Mouse (Mus musculus) right cerebral cortex, postnatal 14 days (tissue): Measurements from ENCODE around the gene Traf1.

Source experiments
- DNase-seq: peaks from one replicate; pipeline ENCODE4 v3.0.0; 2022

The Traf1 gene

DNA sequence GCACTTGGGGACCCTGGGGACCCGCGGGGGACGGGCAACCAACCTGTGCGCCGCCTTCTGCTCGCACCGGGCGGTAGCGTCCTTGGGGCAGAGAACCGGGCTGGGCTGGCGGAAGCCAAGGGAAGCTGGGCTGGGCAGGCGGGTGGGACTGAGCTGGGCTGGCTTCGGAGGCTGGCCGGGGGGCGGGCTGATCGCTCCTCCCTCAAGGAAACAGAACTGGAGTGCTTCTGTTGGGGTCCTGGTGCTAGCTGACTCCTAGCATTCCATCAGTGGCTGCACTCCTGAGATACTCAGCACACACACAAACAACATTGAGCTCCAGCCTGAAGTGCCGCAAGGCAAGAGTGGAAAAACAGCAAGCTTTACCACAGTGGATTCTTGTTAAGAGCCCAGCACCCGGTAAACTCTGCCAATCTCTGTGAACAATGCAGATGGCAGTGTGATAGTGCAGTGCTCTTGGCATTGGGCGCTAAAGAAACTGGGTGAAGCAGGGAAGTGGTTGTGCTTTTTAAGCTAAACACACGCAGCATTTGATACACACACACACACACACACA is at the start of gene Traf1:
Traf1 (minus strand) TSS at position 292 of the 556 bp plus-strand sequence.
- DNase-seq = no peak

DNA sequence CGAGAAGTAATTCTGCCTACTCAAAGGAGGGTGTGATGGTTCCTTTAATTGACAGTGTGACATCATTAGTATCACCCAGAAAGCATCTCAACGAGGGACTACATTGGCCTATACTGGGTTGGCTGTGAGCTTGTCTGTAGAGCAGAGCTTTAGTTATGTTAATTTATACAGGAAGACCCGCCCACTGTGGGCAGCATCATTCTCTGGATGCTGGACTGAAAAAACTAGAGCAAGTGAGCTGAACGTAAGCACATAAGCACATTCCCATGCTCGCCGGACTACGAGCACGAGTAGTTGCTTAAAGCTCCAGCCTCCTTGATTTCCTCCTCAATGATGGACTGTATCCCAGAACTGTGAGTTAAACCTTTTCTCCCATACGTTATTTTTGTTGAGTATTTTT is 37.4 kb upstream of the Traf1 start:
- DNase-seq = peak; percentile 27

DNA sequence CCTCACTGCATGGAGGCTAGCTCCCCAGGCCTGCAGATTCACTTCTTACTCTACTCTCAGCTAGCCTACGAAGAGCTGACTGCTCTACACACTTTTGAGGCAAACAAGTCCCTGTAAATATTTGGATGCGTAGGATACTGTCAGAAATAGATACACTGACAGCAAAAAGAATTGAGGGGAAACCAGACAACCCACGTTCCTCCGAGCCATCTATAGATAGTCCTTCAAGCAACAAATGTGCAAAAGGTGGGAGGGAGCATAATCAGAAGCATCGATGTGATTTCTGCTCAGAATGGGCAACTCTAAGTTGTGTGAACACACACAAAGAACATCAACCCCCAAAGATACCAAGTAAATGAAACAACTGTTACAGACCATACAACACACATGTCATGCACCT is 34.9 kb upstream of the Traf1 start:
- no peak for DNase-seq

DNA sequence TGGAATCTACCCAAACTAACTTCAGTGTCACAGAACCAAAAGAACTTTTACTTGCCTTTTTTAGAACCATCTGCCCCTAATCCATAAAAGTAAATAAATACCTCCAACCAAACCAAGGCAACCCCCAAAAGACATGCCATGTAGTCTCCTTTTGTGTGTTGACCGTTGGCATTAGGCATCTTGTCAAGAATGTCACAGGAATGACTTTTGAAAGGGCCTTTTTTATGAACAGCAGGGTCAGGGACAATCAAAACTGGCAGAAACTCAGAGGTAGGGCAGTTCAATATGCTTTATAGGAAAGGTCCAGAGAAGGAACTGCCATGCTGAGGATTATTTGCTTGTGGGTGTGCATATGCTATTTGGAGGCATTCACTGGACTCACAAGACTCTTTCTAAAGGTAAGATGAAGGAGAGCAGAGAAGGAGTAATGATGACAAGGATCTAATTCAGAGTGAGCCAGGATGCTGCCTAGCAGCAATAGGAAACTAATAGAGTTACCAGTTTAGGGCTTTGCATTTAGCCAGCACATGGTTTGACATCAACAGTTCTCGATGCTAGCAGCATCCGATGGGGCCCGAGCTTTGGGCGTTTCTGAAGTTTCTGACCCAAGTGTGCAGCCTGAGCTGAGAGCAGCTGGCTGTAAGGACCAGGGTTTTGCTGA is 32.3 kb upstream of the Traf1 start:
- no peak for DNase-seq

DNA sequence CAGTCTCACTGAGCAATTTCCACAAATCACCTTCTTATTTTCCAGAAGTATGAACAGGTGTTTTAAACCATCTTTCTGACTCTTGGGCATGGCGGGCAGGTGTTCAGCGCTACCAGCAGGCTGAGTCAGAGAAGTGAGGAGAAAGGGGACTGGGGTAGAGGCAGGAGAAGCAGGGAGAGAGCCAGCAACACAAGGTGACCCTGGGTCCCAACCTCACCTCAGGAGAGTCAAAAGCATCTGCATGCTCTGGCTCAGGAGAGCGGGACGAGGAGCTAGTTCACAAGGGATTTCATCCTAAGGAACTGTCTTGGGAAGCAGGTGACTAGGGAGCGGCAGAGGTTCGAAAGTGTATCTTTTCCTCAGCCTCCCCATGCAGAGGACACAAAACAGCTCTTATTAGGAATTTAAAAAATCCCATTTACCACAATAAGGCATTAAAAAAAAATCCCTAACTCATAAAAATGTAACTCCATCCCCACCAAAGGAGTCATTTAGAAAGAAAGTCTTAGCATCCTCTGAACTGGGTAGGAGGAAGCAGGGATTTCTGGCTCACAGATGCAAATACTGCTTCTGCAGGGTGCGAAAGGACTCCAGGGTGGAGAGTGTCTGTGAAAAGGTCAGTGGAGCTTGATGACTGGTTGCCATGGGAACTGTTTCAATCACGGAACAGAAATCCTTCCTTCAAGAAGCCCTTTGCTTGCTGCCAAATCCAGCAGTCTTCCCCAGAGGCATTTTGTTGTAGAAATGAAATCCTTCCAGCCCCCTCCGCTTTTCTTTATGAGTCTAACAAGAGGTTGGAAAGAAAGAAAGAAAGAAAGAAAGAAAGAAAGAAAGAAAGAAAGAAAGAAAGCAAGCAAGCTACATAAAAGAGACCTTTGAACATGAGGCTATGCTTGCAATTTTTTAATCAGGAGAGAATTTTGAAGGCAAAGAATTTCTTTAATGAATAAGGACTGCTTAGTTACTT is 31.4 kb upstream of the Traf1 start:
- DNase-seq = no peak

DNA sequence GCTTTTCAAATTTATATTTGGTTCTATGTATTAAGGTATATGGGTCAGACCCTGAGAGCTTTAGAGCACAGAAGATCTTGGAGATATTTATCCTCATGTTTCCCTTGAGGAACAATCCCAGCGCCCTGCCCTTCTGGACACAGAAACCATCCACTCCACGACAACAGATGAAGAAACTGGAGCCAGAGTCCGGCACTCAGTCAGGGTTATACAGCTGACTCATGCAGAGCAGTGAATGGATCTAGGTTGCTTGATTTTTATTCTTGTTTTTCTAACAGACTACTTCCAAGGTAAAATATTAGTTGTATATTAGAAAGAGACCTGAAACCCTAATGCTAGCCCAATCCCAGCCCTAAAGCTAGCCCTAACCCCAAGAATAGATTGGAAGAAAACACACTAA is 30.4 kb upstream of the Traf1 start:
- no peak for DNase-seq

DNA sequence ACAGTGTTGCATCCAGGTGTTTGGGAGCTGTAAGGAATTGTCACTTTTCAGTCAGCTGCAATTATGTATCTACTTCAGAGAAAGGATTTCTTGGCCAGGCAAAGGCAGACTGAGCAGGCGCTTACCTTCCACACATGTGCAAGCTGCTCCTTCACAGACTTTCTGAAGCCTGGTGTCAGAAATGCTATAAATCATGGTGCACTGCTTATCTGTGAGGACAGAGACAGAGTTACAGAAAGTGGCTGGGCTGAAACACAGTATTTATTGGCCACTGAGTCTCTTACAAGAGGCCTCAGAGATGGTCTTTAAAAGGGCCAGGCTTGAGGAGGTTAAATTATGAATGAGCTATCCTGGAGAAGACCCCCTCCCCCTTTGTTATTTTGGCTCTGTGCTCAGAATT is 28.2 kb upstream of the Traf1 start:
- DNase-seq = no peak

DNA sequence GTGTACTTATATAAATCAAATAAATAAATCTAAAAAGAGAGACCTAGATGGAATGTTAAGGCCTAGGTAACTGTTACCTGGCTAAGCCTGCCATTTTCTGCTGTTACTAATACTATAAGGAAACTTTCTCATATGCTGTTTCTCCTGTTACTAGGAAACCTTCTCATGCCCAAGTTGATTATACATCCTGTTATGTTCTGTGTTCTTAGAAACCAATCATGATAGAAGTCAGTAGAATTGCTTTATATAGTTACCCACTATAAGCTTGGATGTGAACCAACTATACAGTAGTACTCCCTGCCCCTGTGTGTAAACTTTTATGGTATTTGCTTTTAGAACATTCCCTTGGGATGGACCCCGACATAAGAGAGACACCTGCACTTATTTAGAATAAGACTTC is 26.0 kb upstream of the Traf1 start:
- no peak for DNase-seq

DNA sequence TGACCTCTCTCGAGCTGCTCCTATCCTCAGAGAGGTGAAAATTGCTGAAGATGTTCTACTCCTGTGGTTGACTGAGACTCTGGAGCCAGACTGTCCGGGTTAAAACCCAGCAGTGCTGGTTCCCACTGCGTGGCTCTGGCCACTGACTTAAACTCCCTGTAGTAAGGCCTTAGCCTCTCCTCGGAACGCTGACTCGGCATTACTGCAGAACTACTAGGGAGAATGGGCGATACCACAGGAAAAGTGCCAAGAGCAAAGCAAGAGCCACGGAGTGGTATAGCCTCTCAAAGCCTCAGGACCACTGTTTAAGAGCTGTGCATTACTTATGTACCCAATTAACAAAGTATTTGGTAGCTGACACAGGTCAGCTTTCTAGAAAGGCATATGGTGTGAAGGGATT is 23.3 kb upstream of the Traf1 start:
- no peak for DNase-seq

DNA sequence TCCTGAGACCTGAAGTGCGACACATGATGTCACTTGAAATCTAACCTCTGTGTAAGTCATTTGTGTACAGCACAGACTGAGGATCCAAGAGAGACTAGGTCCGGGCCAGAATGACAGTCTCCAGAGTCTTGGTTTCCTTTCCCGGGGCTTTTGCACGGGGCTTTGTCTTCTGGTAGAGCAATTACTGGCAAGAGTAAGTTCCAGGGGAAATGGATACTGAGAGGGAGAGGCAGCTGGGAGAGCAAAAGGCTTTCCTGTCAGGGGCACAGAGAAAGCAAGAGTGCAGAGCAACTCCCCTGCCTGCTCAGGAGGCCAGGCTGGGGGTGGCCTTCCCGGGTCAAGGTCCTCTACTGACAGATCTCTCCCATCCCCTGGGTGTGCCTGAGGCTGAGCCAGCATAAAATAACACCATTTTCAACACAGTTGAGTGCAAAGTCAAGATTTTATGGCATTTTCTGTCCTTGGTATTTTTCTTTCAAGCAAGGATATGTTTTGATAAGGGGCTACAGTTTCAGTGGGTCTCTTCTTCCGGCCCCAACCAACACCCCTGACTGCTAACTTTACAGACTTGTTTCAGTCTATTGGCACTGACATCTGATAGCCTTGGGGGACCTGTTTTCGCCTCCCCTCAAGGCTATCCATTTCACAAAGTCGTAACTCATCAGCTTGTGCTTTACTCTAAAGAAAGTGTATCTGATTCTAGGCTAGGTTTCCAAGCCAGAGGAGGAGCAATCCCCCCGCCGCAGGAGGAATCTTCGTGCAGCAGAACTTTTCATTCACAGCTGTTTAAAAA is 21.5 kb upstream of the Traf1 start:
- no peak for DNase-seq

DNA sequence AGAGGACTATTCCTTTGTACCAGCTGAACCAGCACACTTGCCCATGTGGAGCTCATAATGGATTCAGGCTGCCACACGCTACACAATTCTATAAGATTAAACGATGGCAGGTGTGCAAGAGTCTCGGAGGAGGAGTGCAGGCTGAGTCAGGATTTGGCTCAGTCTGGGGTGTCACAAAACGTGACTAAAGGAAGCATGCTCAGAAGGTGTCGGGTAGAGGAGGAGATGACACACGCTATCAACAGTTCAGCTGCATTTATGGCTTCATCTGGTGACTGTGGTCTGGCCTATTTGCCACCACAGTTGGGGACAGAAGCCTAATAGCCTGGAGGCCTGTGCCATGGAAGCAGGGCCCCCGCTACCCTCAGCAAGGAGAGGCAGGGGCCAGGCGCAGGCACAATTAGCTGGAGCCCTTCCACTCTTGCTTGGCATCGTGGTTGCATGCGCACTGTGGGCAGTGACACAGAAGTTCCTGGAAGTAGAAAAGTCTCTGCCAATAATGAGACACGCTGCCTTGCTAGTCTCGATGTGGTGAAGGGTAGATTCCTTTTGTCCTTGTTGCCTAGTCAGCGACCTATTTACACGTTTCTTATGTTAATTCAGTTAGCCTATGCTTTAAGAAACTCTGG is 20.6 kb upstream of the Traf1 start:
- no peak for DNase-seq

DNA sequence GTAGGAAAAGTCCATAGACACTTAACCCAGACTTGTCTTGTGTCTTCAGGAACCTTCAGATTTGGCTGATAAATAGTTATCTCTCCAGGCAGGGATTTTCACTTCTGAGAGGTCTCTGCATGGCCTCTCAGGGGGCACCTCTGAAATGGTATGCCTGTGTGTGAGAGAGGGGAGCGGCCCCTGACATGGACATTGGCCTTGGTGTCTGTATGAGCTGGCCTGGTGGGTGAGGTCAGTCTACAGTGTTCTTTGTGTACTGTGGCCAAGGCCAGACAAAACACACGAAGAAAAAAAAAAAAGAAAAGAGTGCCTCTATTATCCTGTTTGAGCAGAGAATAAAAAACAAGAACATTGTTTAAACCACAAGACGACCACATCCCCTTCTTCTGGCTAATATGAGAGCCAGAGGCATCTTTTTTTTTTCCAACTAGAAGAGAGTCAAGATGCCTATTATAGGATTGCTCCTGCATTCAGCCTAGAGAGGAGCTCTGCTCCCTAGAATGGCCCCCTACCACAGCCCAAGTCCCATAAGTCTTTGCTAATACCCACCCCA is 18.0 kb upstream of the Traf1 start:
- DNase-seq = no peak

DNA sequence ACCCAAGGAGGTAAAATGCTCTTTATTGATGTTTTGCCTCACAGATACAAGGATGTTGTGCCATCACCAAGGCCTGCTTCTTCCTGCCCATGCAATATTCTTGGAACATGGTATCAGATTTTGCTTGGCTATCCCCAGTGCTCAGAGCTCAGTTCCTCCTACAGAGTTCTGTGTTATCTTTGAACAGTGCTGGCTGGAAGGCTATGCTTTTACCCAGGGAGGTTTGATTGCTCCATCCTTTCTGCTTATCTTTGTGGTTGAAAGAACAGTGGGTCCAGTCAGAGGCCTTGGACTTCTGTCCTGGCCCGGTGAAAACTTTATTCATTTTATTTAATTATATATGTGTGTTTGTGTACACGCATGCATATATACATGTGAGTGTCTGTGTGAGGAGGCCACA is 16.7 kb upstream of the Traf1 start:
- DNase-seq = no peak

DNA sequence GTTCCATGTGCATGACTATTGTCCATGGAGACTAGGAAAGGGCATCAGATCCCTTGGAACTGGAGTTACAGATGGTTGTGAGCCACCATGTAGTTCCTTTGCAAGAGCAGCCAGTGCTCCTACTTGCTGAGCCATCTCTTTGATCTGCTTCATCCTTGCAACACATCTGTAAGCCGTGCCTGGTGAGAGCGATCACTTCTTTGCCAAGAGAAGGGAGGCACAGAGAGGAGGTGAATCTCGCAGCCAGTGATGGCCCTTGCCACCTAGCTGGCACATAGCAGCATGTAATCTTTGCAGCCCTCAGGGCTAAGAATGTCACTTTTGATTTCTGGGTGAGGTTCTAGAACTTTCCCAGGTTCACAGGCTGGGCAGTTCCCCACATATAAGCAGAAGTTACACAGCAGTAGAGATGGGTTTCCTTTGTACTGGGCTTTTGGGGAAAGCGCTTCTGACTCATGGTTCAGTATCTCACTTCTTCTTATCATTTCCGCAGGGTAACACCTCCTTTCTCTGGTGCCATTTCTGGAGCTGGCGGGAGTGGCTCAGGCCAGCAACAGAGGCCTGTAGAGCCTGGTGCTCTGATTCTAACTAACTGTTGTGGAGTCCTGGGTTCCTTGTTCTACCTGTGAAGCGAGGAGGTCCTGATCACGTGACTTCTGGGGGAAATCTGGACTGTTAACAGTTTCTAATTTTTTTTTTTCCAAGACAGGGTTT is 15.5 kb upstream of the Traf1 start:
- no peak for DNase-seq

DNA sequence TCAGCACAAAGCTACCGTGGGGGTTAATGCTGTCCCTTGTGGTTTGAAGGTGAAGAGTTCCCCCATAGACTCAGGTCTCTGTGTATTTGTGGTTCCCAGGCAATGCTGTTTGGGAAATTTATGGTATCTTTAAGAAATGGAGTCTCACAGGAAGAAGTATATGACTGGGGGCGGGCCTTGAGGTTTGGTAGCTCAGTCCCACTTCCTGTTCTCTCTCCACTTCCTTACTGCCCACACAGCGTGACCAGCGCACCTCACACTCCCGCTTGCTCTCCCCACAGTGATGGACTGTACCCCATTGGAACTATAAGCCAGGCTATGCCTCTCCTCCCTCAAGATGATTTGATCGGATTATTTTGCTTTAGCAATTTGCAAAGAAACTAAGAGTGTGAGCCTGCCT is 14.9 kb upstream of the Traf1 start:
- DNase-seq = no peak

DNA sequence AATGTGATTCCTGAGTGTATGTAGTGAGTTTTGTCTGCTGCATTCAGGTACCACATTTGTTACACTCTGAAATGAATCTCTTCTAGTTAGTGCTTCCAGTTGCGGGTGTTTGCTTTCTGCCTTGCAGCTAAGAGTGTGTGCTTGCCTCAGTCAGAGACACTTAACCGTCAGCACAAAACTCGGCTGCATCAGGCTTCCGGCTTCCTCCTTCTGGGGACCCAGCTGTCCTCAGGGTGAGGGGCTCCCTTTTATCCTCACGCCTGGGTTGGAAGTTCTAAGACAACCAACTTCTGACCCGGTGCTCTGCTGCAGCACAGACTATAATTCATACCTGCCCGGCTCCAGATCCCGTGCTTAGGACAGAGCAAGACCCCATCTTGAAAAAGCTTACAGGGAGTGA is 11.5 kb upstream of the Traf1 start:
- no peak for DNase-seq

DNA sequence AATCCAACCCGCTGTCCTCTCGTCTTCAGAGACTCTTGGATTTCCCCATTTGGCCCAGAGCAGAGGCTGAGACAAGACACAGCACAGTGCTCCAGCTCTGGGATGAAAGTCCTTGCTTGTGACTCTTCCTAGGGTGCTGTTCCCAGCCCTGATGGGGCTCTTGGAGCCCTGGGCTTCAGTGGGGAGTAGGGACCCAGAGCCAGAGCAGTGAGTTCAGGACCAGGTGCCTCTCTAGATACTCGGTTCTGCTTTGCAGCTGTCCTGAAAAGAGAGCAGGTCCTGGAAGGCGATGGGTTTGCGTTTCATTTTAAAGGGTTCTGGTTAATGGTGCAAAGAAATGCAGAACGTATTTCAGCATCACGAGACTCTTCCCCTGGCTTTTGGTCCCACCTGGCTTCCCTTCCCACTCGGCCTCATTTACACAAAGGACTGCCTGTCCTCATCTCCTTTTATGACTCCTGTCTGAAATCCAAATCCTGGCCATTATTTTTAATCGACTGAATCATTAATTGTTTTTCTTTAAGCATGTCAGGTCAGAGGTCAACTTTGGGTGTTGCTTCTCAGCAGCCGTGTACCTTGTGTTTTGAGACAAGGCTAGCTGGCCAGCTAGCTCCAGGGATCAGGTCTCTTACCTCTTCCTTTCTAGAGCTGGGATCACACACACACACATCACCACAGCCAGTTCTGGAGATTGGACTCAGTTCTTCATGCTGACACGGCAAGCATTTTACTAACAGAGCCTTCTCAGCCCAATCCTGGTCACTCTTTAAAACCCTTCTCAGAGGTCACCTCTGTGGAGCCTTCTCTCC is 9.7 kb upstream of the Traf1 start:
- DNase-seq = no peak

DNA sequence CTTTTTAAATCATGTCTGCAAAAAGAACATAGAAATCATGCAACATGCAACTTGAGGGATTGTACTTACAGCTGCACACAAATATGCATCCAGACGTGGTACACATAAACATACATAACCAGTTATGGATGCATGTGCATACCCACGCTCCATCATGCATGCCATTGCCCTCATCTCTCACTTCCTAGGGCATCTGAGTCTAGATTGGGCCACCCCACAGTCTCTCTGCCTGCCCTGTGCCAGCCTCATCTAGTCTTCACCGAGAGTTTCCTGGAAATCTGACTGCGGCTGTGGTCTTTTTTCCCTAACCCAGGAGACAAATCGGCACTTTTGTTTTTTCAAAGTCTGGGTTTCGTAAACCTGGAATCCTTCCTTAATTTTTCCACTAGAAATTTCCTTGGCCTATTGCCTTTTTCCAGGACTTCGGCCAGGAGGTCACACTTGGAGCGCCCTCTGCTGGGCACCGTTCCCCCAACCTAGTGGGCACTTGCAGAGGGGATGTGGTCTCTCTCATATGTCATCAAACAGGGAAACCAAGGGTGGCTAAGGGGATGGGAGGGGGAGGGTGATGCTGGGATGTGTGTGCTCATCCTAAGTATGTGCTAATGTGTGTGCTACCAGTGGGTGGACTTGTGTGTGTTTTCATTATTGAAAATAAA is 8.6 kb upstream of the Traf1 start:
- DNase-seq = peak; percentile 69

DNA sequence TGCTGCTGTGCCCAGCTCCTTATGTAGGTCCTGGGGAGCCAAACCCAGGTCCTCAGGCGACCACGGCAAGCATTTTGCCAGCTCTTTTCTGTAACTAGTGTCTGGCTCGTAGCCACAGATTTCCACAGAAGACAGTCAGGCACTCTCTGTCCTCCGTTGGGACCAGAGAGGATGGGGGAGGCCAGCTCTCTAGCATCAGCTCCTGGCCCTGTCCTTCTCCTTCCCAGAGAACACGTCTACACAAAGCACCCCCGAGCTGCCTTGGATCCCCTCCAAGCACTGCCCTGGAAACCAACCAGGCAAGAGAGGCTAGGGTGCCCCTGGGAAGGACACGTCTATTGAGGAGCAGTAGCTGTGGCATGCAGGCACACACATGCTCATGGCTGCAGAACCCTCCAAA is 7.6 kb upstream of the Traf1 start:
- no peak for DNase-seq

DNA sequence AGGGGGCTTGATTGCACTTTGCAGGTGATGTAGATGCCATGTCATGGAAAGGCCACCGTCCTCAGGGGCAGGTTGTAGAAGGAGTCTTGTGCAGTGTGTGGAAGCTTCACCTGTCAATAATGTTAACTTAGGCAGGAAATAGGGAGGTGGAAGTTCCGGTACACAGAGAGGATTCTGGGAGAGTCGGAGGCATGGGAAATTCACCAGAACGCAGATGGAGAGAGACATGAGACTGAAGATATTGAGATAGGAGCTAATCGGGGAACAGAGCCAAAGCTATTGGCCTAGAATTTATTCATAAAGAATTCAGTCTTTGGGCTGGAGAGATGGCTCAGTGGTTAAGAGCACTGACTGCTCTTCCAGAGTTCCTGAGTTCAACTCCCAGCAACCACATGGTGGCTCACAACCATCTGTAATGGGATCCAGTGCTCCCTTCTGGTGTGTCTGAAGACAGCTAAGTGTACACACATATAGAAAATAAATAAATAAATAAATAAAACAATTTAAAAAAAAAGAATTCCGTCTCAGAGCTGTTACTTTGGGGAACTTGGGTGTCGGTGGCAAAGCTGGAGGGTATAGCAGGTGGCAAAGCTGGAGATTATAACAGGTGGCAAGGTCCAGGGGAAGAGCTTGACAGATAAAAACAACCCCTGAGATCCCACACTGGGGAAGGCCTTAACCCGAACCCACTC is 4.8 kb upstream of the Traf1 start:
- DNase-seq = no peak
